Mouse (Mus musculus) bone marrow macrophage, adult 2 months (primary cell): ENCODE data around the gene Ing4.

ENCODE experiments used
- CTCF ChIP-seq: IDR thresholded peaks from 2 replicates; pipeline ENCODE4 v1.5.1; 2012; ENCODE audit warnings: low read depth, mild to moderate bottlenecking, low read length, moderate library complexity
- POLR2A ChIP-seq: IDR thresholded peaks from 2 replicates; pipeline ENCODE4 v1.6.1; 2012; ENCODE audit warnings: mild to moderate bottlenecking, low read depth, low read length, borderline replicate concordance

DNA sequence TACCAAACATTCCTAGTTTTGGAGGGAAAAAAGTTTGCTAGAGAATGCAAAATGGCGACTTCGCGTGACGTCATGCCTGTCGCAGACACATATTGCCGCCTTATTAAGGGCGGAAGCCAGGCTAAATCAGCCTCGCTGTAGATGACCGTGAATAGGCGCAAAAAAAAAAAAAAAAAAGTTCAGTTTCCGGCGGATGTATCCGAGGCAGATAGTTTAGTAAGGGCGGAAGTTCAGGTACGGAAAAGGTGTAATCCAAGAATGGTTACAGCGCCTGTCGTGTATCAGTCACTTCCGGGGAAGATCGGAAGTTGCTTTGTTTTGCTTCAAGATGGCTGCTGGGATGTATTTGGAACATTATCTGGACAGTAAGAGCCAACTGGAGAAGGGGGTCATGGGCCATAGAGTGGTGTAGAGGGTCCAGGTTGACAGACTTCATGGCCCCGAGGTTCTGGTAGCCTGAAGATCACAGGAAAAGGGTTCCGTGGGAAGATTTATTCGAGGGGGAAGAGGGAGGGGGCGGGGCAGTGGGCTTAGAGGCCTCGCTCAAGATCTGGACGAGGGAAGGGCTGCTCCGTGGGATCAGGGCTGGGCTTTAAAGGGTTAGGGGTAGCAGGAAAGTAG lies at the start of gene Ing4:
- no peak for TF ChIP-seq CTCF
- TF ChIP-seq POLR2A: no peak
